In genomic region chr5:35396976-35397641, GRCm38 (mm10) we compare ENCODE assay signal across 9 mouse cellular contexts. TPM values are rescaled to one million over a fixed set of nuclear protein-coding genes. Genes with fewer than 3 reads are reported as not detected.
DNase-seq lines count a peak whose midpoint lies in the region; ATAC-seq and TF ChIP-seq lines count a peak whose summit lies in the region.
"Had no signal": no experiment of that assay in that cellular context is flagged by ENCODE, and none has a peak within 500 bp of the region (broad histone marks: within the 10 kb centered on the region; RNA-seq: fewer than 3 reads in every experiment).

No protein-coding gene starts in this region.

- WGBS in intestine, embryonic 14.5 days = 1% methylated on average over 57 of the region's 57 CpGs
- WGBS in intestine, embryonic 16.5 days = under 1% methylated on average over 57 of the region's 57 CpGs
- 0% methylated on average over 38 of the region's 57 CpGs for WGBS in embryonic facial prominence, embryonic 14.5 days
- under 1% methylated on average over 57 of the region's 57 CpGs for WGBS in midbrain, embryonic 14.5 days

- no peak overlapping the region for H3K4me3 ChIP-seq in intestine, embryonic 14.5 days (ENCODE audit: low read depth, low read length)
- no peak overlapping the region for H3K4me3 ChIP-seq in intestine, embryonic 16.5 days (ENCODE audit: low read length)
- H3K4me3 ChIP-seq in embryonic facial prominence, embryonic 14.5 days (ENCODE audit: low read depth, low read length) = peak overlapping the region; percentile 21
- no peak overlapping the region for H3K4me3 ChIP-seq in midbrain, embryonic 14.5 days (replicated peaks; ENCODE audit: low read depth, low read length)
- no peak overlapping the region for H3K4me3 ChIP-seq in layer of hippocampus, adult 2 months

- H3K9me3 ChIP-seq in intestine, embryonic 14.5 days (ENCODE audit: control insufficient read depth, low read length) = no peaks in the 10 kb centered on the region
- H3K9me3 ChIP-seq in intestine, embryonic 16.5 days (ENCODE audit: control insufficient read depth, low read length) = no peaks in the 10 kb centered on the region
- H3K9me3 ChIP-seq in embryonic facial prominence, embryonic 14.5 days (ENCODE audit: control insufficient read depth, low read length) = no peaks in the 10 kb centered on the region
- H3K9me3 ChIP-seq in midbrain, embryonic 14.5 days (ENCODE audit: control insufficient read depth, low read length) = no peaks in the 10 kb centered on the region

- peaks cover 100% of the 10 kb centered on the region for H3K27me3 ChIP-seq in intestine, embryonic 14.5 days (replicated peaks; ENCODE audit: control insufficient read depth, insufficient read depth, low read length)
- H3K27me3 ChIP-seq in intestine, embryonic 16.5 days (replicated peaks; ENCODE audit: control insufficient read depth, insufficient read depth, low read length) = peaks cover 96% of the 10 kb centered on the region
- peaks cover 98% of the 10 kb centered on the region for H3K27me3 ChIP-seq in embryonic facial prominence, embryonic 14.5 days (replicated peaks; ENCODE audit: control insufficient read depth, insufficient read depth, low read length)
- H3K27me3 ChIP-seq in midbrain, embryonic 14.5 days (ENCODE audit: control insufficient read depth, insufficient read depth, low read length) = peaks cover 96% of the 10 kb centered on the region

- no peak overlapping the region for H3K27ac ChIP-seq in intestine, embryonic 14.5 days (ENCODE audit: low read depth)
- no peak overlapping the region for H3K27ac ChIP-seq in intestine, embryonic 16.5 days (ENCODE audit: low read length)
- H3K27ac ChIP-seq in embryonic facial prominence, embryonic 14.5 days (replicated peaks; ENCODE audit: low read depth, low read length) = no peak overlapping the region
- H3K27ac ChIP-seq in midbrain, embryonic 14.5 days (replicated peaks; ENCODE audit: low read depth, low read length) = no peak overlapping the region
- no peak overlapping the region for H3K27ac ChIP-seq in layer of hippocampus, adult 2 months

- 0 out of 2 replicates have a peak, but pooled peaks have one; percentile 9 for ATAC-seq in intestine, embryonic 14.5 days (replicated peaks; ENCODE audit: low FRiP score, low TSS enrichment, low read depth)
- ATAC-seq in intestine, embryonic 16.5 days = no peak
- no peak for ATAC-seq in embryonic facial prominence, embryonic 14.5 days (ENCODE audit: low read depth)
- ATAC-seq in midbrain, embryonic 14.5 days (ENCODE audit: low FRiP score, low TSS enrichment) = no peak

- H3K4me2 ChIP-seq in intestine, embryonic 14.5 days (ENCODE audit: low read length) = peak overlapping the region; percentile 14; the same call in 1 of the 2 replicates
- H3K4me2 ChIP-seq in intestine, embryonic 16.5 days (ENCODE audit: low read depth, low read length) = no peak overlapping the region
- peak overlapping the region; percentile 46 for H3K4me2 ChIP-seq in embryonic facial prominence, embryonic 14.5 days (ENCODE audit: low read depth, low read length)
- no peak overlapping the region for H3K4me2 ChIP-seq in midbrain, embryonic 14.5 days (ENCODE audit: low read length)

- H3K4me1 ChIP-seq in intestine, embryonic 14.5 days (replicated peaks; ENCODE audit: control insufficient read depth, insufficient read depth, low read length) = peaks cover 4% of the 10 kb centered on the region; the same call in 1 of the 2 replicates
- peaks cover 9% of the 10 kb centered on the region; the same call in 1 of the 2 replicates for H3K4me1 ChIP-seq in intestine, embryonic 16.5 days (ENCODE audit: control insufficient read depth, insufficient read depth, low read length)
- H3K4me1 ChIP-seq in embryonic facial prominence, embryonic 14.5 days (ENCODE audit: control insufficient read depth, insufficient read depth, low read length) = no peaks in the 10 kb centered on the region
- H3K4me1 ChIP-seq in midbrain, embryonic 14.5 days (ENCODE audit: control insufficient read depth, insufficient read depth, low read length) = no peaks in the 10 kb centered on the region

- no peak for TF ChIP-seq CTCF in layer of hippocampus, adult 2 months (conservative IDR thresholded peaks at IDR 0.05)

- DNase-seq in intestine, embryonic 14.5 days (ENCODE audit: low spot score) = no peak
- DNase-seq in R1 (ENCODE audit: low read depth, low spot score) = peak; percentile 51
- no peak for DNase-seq in embryonic facial prominence, embryonic 14.5 days (ENCODE audit: low spot score)
- DNase-seq in midbrain, embryonic 14.5 days = peak; percentile 24
- no peak for DNase-seq in layer of hippocampus, adult 2 months (ENCODE audit: low spot score in 2 of 2)
- DNase-seq in layer of hippocampus, postnatal 10 days (ENCODE audit: low spot score in 2 of 2) = no peak
- DNase-seq: right cerebral cortex, adult 18-20 months had no signal

- H3K9ac ChIP-seq in intestine, embryonic 14.5 days (ENCODE audit: low read length) = no peak overlapping the region
- H3K9ac ChIP-seq in intestine, embryonic 16.5 days (ENCODE audit: low read depth, low read length) = no peak overlapping the region
- no peak overlapping the region; the same call in 1 of the 2 replicates for H3K9ac ChIP-seq in embryonic facial prominence, embryonic 14.5 days (ENCODE audit: low read depth, low read length)
- H3K9ac ChIP-seq in midbrain, embryonic 14.5 days (replicated peaks; ENCODE audit: low read length) = no peak overlapping the region

- no peaks in the 10 kb centered on the region for H3K36me3 ChIP-seq in intestine, embryonic 14.5 days (ENCODE audit: control insufficient read depth, insufficient read depth, low read length)
- no peaks in the 10 kb centered on the region for H3K36me3 ChIP-seq in intestine, embryonic 16.5 days (ENCODE audit: control insufficient read depth, insufficient read depth, low read length)
- no peaks in the 10 kb centered on the region for H3K36me3 ChIP-seq in embryonic facial prominence, embryonic 14.5 days (ENCODE audit: control insufficient read depth, insufficient read depth, low read length)
- no peaks in the 10 kb centered on the region for H3K36me3 ChIP-seq in midbrain, embryonic 14.5 days (ENCODE audit: control insufficient read depth, insufficient read depth, low read length)

RNA-seq across cellular contexts. Expression of gene Hmx1, which starts 8.2 kb away (rescaled TPM):
- not detected in 2 replicates for polyA plus RNA-seq in intestine, embryonic 14.5 days (2014; fragmentation: Nextera tagmentation; extraction: Ambion mirVana)
- not detected in 2 replicates for polyA plus RNA-seq in intestine, embryonic 16.5 days (2015; fragmentation: Nextera tagmentation; extraction: Ambion mirVana)
- polyA plus RNA-seq in embryonic facial prominence, embryonic 14.5 days (2014; fragmentation: Nextera tagmentation; extraction: Ambion mirVana) = 3.4 and 3.6 TPM in 2 replicates
- not detected in 2 replicates for polyA plus RNA-seq in midbrain, embryonic 14.5 days (2014; fragmentation: Nextera tagmentation; extraction: Ambion mirVana)
- not detected for total RNA-seq in layer of hippocampus, adult 2 months (2021)
- not detected for total RNA-seq in layer of hippocampus, postnatal 10 days (2021)
- total RNA-seq: left cerebral cortex, postnatal 10 days had no signal

Comparison
In these comparisons a context has a peak if more than half of its experiments do, and no peak if none do; other contexts are left out.
1. H3K4me2 ChIP-seq: peak in intestine, embryonic 14.5 days (single experiment) and embryonic facial prominence, embryonic 14.5 days (single experiment); none in intestine, embryonic 16.5 days (single experiment) and midbrain, embryonic 14.5 days (single experiment).
2. DNase-seq: peak in R1 (single experiment) and midbrain, embryonic 14.5 days (single experiment); none in intestine, embryonic 14.5 days (single experiment), embryonic facial prominence, embryonic 14.5 days (single experiment), layer of hippocampus, adult 2 months (0 of 2) and layer of hippocampus, postnatal 10 days (0 of 2).